8 mouse cellular contexts compared by ENCODE assay signal in genomic region chr5:99251379-99252202, GRCm38 (mm10).
DNase-seq lines count a peak whose midpoint lies in the region; ATAC-seq and TF ChIP-seq lines count a peak whose summit lies in the region.

No protein-coding gene starts in this region.

- peaks cover 11% of the 10 kb centered on the region for H3K4me1 ChIP-seq in E14TG2a.4 (replicated peaks; ENCODE audit: low read depth, low read length)
- H3K4me1 ChIP-seq in forebrain, embryonic 10.5 days: peaks cover 54% of the 10 kb centered on the region
- peaks cover 46% of the 10 kb centered on the region for H3K4me1 ChIP-seq in limb, embryonic 13.5 days
- H3K4me1 ChIP-seq in midbrain, embryonic 16.5 days (ENCODE audit: control insufficient read depth, insufficient read depth, low read length): peaks cover 31% of the 10 kb centered on the region

- H3K27me3 ChIP-seq in E14TG2a.4 (ENCODE audit: insufficient read depth, low read length): peaks cover 28% of the 10 kb centered on the region
- peaks cover 47% of the 10 kb centered on the region for H3K27me3 ChIP-seq in forebrain, embryonic 10.5 days (ENCODE audit: poor library complexity, severe bottlenecking)
- peaks cover 8% of the 10 kb centered on the region; the same call in 1 of the 2 replicates for H3K27me3 ChIP-seq in limb, embryonic 13.5 days
- no peaks in the 10 kb centered on the region for H3K27me3 ChIP-seq in midbrain, embryonic 16.5 days (ENCODE audit: control insufficient read depth, insufficient read depth, low read depth, low read length)

- H3K4me2 ChIP-seq in limb, embryonic 13.5 days (replicated peaks): peak overlapping the region; percentile 80
- peak overlapping the region; percentile 70 for H3K4me2 ChIP-seq in midbrain, embryonic 16.5 days (ENCODE audit: low read length)

- intact Hi-C loops in heart, postnatal 14 days (cut with DNase I): loop anchor here (2.0 kb wide), 1 partner anchor 87 kb away; no protein-coding TSS in a partner anchor
- intact Hi-C loops in gastrocnemius, postnatal 36 days (cut with DNase I): loop anchor here (10.0 kb wide), 1 partner anchor 643 kb away; no protein-coding TSS in a partner anchor

- peak; percentile 9 for DNase-seq in cerebellum, adult 9-11 months
- peak; percentile 42 for DNase-seq in forebrain, embryonic 10.5 days (ENCODE audit: extremely low spot score, low spot score)
- DNase-seq in heart, postnatal 14 days: peak; percentile 36 to 41
- DNase-seq in gastrocnemius, postnatal 36 days: no peak

- no peak for ATAC-seq in cerebellum, adult (ENCODE audit: insufficient number of reproducible peaks, low FRiP score, low TSS enrichment)
- no peak for ATAC-seq in limb, embryonic 13.5 days (ENCODE audit: low FRiP score, low read depth)
- ATAC-seq in midbrain, embryonic 16.5 days: peak; percentile 18; the same call in 1 of the 2 replicates

- peak overlapping the region; percentile 85 for H3K9ac ChIP-seq in limb, embryonic 13.5 days
- H3K9ac ChIP-seq in midbrain, embryonic 16.5 days (ENCODE audit: low read depth, low read length): peak overlapping the region; percentile 74

- no peaks in the 10 kb centered on the region for H3K36me3 ChIP-seq in E14TG2a.4 (ENCODE audit: insufficient read depth, low read length)
- no peaks in the 10 kb centered on the region for H3K36me3 ChIP-seq in forebrain, embryonic 10.5 days (replicated peaks)
- H3K36me3 ChIP-seq in limb, embryonic 13.5 days: no peaks in the 10 kb centered on the region
- H3K36me3 ChIP-seq in midbrain, embryonic 16.5 days (ENCODE audit: control insufficient read depth, insufficient read depth, low read length): no peaks in the 10 kb centered on the region

- no peak for TF ChIP-seq CTCF in E14TG2a.4 (conservative IDR thresholded peaks at IDR 0.05; ENCODE audit: low read length)

- peak overlapping the region; percentile 92 for H3K4me3 ChIP-seq in E14TG2a.4 (replicated peaks; ENCODE audit: low read length)
- peak overlapping the region; percentile 64 for H3K4me3 ChIP-seq in forebrain, embryonic 10.5 days
- peak overlapping the region; percentile 67 for H3K4me3 ChIP-seq in limb, embryonic 13.5 days
- H3K4me3 ChIP-seq in midbrain, embryonic 16.5 days (ENCODE audit: low read depth, low read length): peak overlapping the region; percentile 74

- WGBS in forebrain, embryonic 10.5 days: 6% methylated on average over 34 of the region's 34 CpGs
- WGBS in limb, embryonic 13.5 days: 4% methylated on average over 34 of the region's 34 CpGs
- 1% methylated on average over 34 of the region's 34 CpGs for WGBS in midbrain, embryonic 16.5 days

- no peaks in the 10 kb centered on the region for H3K9me3 ChIP-seq in E14TG2a.4 (ENCODE audit: low read length)
- no peaks in the 10 kb centered on the region for H3K9me3 ChIP-seq in forebrain, embryonic 10.5 days
- no peaks in the 10 kb centered on the region for H3K9me3 ChIP-seq in limb, embryonic 13.5 days
- H3K9me3 ChIP-seq in midbrain, embryonic 16.5 days (replicated peaks; ENCODE audit: control insufficient read depth, low read length, poor library complexity, severe bottlenecking): no peaks in the 10 kb centered on the region

- peak overlapping the region; percentile 88 for H3K27ac ChIP-seq in forebrain, embryonic 10.5 days
- no peak overlapping the region for H3K27ac ChIP-seq in limb, embryonic 13.5 days
- H3K27ac ChIP-seq in midbrain, embryonic 16.5 days (ENCODE audit: low read length): peak overlapping the region; percentile 78

Comparison
In these comparisons a context has a peak if more than half of its experiments do, and no peak if none do; other contexts are left out.
1. DNase-seq: peak in cerebellum, adult 9-11 months (single experiment), forebrain, embryonic 10.5 days (single experiment) and heart, postnatal 14 days (2 of 2); none in gastrocnemius, postnatal 36 days (0 of 2).
2. Peak in every context shown above with its lines, with median percentiles within 50 percentile points of each other: H3K4me3 ChIP-seq.